Mouse (Mus musculus) CH12.LX (cell line): ENCODE measurements around the gene Kndc1.

Experiments
- CHD1 ChIP-seq: IDR thresholded peaks from 2 replicates; pipeline ENCODE4 v1.6.1; 2012; ENCODE audit warnings: low read depth, low read length, improper control_type of control experiment, inconsistent platforms
- CTCF ChIP-seq, 2 experiments: IDR thresholded peaks in 1 of 2; conservative IDR thresholded peaks in 1 of 2; 2 replicates each; pipeline ENCODE4 v1.5.1; 2011 to 2012; ENCODE audit warnings: low read depth in 2 of 2, low read length in 2 of 2, improper control_type of control experiment in 1 of 2, inconsistent platforms in 1 of 2, mild to moderate bottlenecking in 1 of 2, moderate library complexity in 1 of 2
- ELF1 ChIP-seq: IDR thresholded peaks from 2 replicates; pipeline ENCODE4 v1.6.1; 2014; ENCODE audit warnings: low read depth, mild to moderate bottlenecking, inconsistent platforms, low read length, improper control_type of control experiment
- EP300 ChIP-seq: IDR thresholded peaks from 2 replicates; pipeline ENCODE4 v1.6.1; 2011; ENCODE audit warnings: low read length, improper control_type of control experiment
- HCFC1 ChIP-seq: IDR thresholded peaks from 2 replicates; pipeline ENCODE4 v1.6.1; 2012; ENCODE audit warnings: low read depth, mild to moderate bottlenecking, inconsistent platforms, low read length, improper control_type of control experiment
- MAFK ChIP-seq: IDR thresholded peaks from 2 replicates; pipeline ENCODE4 v1.6.1; 2011; ENCODE audit warnings: low read length, improper control_type of control experiment; ENCODE audit not compliant: insufficient replicate concordance
- MAX ChIP-seq: IDR thresholded peaks from 2 replicates; pipeline ENCODE4 v1.6.1; 2011; ENCODE audit warnings: low read length, improper control_type of control experiment
- MAZ ChIP-seq: IDR thresholded peaks from 2 replicates; pipeline ENCODE4 v1.6.1; 2012; ENCODE audit warnings: low read depth, mild to moderate bottlenecking, inconsistent platforms, low read length, improper control_type of control experiment, moderate library complexity
- POLR2A ChIP-seq: IDR thresholded peaks from 2 replicates; pipeline ENCODE4 v1.6.1; 2011; ENCODE audit warnings: low read depth, mild to moderate bottlenecking, improper control_type of control experiment, low read length
- POLR2AphosphoS2 ChIP-seq: IDR thresholded peaks from 2 replicates; pipeline ENCODE4 v1.6.1; 2011; ENCODE audit warnings: low read depth, low read length, improper control_type of control experiment
- TCF12 ChIP-seq: IDR thresholded peaks from 2 replicates; pipeline ENCODE4 v1.6.1; 2014; ENCODE audit warnings: low read depth, mild to moderate bottlenecking, inconsistent platforms, low read length, improper control_type of control experiment
- USF1 ChIP-seq: IDR thresholded peaks from 2 replicates; pipeline ENCODE4 v1.6.1; 2014; ENCODE audit warnings: low read depth, mild to moderate bottlenecking, inconsistent platforms, low read length, improper control_type of control experiment
- ZMIZ1 ChIP-seq: IDR thresholded peaks from 2 replicates; pipeline ENCODE4 v1.6.1; 2012; ENCODE audit warnings: low read depth, mild to moderate bottlenecking, inconsistent platforms, low read length, improper control_type of control experiment

DNA sequence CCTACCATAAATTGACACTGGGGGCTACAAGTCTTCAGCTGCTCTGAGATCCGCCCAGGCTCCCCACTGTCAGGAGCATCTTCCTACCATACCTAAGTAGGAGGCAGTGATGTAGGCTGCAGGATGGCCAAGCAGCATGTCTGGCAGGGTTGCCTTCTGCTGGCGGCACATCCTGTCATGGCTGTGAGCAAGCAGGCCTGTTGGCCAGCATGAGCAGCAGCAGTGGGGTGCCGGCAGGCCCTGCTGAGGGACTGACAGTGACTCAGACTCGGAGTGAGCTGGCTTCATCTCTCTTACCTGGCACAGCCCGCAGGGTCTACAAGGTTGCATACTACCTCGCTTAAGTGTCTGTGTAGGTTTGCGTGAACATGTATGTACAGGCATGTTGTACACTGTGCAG is 5.0 kb downstream of the Kndc1 start:
- no peak for TF ChIP-seq MAZ
- TF ChIP-seq CTCF (conservative IDR thresholded peaks at IDR 0.05 in 1 of 2, IDR thresholded peaks at IDR 0.05 in 1 of 2; ENCODE audit: low read depth in 2 of 2, low read length in 2 of 2) = no peak
- no peak for TF ChIP-seq ZMIZ1
- no peak for TF ChIP-seq ELF1
- TF ChIP-seq POLR2A = no peak
- TF ChIP-seq EP300 = no peak
- no peak for TF ChIP-seq POLR2AphosphoS2
- TF ChIP-seq MAFK = no peak
- TF ChIP-seq CHD1 = no peak
- TF ChIP-seq USF1 = no peak
- TF ChIP-seq HCFC1 = no peak
- no peak for TF ChIP-seq MAX
- no peak for TF ChIP-seq TCF12
